Mouse (Mus musculus): ENCODE results near the gene 4930562C15Rik.
"Not testable (repeated sequence)": the region's sequence is repeated elsewhere in the genome, so short reads cannot be mapped to it uniquely, and the experiment has no call there.

4930562C15Rik gene

DNA sequence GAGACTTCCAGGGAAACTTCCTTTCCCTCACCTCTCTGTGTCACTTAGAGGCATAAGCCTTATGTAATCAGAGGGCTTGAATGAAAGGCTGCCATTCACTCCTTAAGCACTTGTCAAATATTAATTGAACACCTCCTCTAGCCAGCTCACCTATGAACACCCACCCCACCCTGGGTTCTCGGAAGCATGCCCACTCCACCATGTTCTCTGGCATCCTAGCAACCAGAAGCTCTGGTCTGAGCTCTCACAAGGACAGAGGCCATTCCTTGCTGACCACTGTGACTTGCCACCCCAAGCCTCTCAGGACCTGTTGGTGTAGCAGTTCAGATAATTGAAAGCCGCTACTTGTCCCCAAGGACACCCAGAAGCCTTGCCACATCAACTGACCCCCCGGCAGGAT lies at the start of gene 4930562C15Rik:
Gene 4930562C15Rik, plus strand, starts transcription at position 226 of the 400 bp plus-strand sequence.
- in situ Hi-C loops (cut with MboI; ENCODE audit: low sequenced_read_pairs), result no loop called here

DNA sequence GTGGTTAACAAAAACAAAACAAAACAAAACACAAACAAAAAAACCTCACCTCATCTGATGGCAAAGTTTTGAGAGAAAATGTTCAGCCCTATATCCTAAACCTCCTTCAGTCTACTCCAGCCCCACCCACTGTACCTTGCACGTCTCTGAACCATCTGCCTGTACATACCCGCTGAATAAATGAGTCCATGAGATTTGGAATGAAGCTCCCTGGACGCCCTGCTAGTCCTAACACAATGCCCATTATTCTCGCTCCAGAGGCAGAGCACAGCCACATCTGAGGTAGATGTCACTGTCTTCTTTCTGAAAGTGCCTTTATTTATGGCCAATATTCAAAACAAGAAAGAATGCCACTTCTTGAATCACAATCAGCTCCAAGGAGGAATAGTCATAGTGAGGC lies 49.5 kb upstream of the 4930562C15Rik start:
- in situ Hi-C loops (cut with MboI; ENCODE audit: low sequenced_read_pairs), result no loop called here

DNA sequence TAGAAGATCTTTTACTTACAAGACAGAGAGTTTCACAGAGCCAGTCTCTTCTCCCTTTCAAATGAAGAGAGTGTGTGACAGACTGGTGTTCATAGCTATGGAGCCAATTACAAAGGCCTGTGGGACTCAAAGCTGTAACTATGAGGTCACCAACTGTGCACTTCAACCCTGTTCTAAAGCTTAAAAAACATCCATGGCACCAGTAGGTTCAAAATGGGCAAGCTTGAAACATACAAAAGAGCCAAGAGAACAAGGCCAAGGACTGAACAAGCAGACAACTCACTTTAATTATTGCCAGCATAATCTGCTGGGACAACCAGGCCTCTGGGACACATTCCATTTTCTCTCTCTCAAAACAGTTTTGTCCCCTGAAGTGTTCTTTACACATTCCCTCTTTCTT lies 47.0 kb upstream of the 4930562C15Rik start:
- in situ Hi-C loops (cut with MboI; ENCODE audit: low sequenced_read_pairs), result no loop called here

DNA sequence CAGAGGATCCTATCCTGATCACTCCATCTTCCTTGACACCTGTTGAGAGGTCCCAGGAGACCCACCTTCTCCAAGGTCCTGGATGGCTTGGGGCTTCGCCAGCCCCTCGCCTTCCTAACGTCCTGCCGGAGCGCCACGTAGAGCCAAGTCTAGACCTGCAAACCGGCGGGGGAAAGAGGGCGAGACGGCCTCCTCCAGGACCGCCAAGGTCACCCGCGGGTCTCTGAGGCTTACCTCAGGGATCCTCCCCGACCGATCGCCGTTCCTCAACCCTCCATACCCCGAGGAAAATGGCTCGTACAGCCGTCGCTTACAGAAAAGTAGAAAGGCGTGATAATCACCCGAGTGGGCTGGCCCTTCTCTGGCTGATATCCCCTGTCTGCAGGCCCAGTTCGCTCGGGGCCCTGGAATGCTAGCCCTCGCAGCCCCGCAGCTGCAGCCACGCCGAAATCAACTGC lies 45.9 kb upstream of the 4930562C15Rik start:
- in situ Hi-C loops (cut with MboI; ENCODE audit: low sequenced_read_pairs), result no loop called here

DNA sequence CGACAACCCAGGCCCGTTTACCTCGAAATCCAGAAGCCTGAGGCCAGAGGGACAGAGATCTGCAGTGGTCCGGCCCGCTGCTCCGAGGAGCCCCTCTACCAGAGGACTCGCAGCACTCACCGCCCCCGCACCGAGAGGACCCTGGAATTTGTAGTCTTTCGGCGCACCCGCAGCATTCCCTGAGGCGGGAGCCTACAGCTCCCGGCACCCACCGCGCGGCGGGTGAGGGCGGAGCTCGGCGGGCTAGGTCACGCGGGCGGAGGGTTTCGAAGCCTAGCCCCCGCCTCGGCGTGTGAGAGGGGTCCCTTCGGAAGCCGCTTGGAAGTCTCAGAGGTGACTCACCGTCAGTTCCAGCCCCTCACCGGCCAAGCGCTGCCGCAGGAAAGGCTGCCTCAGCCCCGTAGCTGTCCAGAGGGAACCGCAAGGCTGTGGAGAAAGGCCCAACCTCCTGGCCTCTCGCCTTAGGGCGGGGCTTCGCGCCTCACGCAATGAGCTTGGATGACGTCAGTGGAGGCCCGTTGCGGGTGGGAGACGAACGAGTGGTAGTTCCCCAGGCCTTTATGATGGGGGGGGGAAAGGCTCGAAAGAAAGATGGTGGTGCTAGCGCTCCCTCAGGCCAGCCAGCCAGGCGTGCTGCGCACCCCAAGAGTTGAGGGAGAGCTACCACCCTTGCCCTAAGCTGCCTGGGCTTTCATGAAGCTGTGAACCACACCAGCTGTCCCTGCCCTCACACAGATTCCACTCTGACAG lies 45.2 kb upstream of the 4930562C15Rik start, which contains the start of gene Cdip1:
Gene Cdip1, minus strand, starts transcription at position 483 of the 750 bp plus-strand sequence.
- in situ Hi-C loops (cut with MboI; ENCODE audit: low sequenced_read_pairs), result no loop called here

DNA sequence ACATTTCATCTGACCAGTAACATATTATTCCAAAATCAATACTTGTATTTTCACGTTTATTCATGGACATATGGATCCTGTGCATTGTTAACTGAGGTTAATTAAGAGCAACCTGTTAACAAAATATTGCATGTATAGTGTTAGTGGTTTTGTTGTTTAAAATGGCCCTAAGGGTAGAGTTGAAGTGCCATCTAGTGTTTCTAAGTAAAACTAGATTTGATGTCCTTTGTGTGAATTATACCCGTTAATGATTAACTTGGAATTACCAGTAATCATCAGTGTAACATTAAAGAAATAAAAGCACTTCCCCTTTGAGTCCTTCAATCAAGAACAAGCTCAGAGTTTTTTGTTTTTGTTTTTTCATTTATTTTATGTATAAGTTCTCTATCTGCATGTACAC lies 43.9 kb upstream of the 4930562C15Rik start:
- in situ Hi-C loops (cut with MboI; ENCODE audit: low sequenced_read_pairs), result no loop called here

DNA sequence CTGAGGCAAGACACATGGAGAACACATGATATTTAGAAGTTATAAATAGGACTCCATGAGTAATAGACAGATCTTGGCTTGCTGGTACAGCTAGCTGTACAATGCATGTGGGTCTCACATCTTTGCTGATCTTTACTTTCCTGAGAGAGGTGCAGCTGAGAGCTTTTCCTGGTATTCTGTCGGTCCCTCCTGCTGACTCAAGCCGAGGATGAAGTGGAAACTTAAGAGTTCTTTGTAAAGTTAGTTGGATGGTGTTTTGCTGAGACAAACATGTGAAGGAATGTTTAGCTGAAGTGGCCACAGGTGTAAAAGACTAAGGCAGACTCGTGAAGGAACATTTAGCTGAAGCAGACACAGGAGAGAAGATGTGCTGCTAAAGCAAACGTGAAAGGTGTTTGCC lies 38.6 kb upstream of the 4930562C15Rik start:
- in situ Hi-C loops (cut with MboI; ENCODE audit: low sequenced_read_pairs), result no loop called here

DNA sequence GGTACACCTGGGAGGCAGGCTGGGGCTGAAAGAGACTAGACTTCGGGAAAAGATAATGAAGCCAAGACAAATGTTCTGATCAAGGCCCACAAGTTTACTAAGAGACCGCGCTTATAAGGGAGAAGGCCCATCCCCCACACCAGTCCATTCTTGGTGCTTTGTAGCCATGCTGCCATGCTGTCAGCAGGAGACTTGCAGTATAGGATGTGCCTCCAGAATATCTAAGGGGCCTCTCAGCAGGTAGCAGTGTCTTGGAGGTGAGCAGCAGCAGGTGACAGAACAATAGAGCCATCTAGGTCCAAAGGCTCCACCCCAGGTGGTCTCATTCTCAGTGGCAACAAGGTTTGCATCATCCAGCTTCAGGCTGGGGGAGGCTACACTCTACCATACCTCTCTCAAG lies 16.9 kb upstream of the 4930562C15Rik start:
- in situ Hi-C loops (cut with MboI; ENCODE audit: low sequenced_read_pairs), result no loop called here

DNA sequence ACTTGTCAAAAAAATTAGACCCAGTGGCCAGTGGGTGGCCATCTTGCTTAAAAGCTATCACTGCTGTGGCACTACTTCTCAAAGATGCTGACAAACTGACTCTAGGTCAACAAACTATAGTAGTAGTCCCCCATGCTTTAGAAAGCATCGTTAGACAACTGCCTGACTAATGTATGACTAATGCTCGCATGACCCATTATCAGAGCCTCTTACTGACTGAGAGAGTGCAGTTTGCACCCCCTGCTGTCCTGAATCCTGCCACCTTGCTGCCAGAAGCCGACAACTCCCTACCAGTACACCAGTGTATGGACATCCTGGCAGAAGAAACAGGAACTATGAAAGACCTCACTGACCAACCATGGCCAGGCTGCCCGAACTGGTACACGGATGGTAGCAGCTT lies 10.8 kb upstream of the 4930562C15Rik start:
- in situ Hi-C loops (cut with MboI; ENCODE audit: low sequenced_read_pairs), result not testable (repeated sequence)

DNA sequence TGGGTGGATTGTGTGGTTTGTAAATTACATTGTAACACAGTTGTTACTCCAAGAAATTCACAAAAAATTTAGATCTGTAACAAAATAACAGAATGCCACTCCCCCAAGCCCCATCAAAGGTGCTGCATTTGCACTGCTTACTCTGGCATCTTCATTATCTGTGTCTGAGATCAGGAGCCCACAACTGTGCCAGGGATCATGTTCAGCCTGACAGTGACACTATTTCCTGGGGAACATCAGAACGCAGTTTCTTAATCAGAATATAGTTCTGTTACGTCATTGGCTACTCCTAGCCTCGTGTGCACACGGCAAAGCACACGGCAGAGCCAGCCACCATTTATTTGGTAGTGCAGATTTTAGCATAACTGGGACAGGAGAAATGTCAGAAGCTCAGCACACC lies 7.6 kb upstream of the 4930562C15Rik start:
- in situ Hi-C loops (cut with MboI; ENCODE audit: low sequenced_read_pairs), result no loop called here

DNA sequence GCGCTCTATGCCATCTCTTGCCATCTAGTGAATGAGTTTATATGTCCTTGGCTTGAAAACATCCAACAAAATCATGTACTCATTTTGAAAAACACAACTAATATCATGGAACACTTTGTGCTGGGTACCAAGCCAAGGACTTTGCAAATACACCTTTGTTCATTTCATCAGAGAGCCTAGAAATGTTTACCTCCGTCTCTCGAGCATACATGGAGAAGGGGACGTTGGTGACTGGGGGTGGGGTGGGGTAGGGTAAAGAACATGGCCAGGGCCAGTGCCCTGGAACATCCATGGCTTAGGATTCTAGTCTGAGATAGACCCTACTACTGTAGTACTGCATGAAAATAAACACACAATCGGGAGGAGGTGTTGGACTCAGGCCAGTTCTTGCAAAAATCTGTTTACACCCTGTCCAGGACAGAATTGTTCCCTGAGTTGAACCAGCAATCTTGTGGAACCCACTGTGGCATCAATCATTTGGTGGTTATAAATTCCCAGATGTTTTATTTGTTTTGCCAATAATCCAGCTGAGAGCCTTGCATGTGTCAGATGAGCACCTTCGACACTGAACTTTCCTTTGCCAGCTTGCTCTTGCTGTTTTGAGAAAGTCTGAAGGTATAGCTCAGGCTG lies 5.8 kb upstream of the 4930562C15Rik start:
- in situ Hi-C loops (cut with MboI; ENCODE audit: low sequenced_read_pairs), result no loop called here

DNA sequence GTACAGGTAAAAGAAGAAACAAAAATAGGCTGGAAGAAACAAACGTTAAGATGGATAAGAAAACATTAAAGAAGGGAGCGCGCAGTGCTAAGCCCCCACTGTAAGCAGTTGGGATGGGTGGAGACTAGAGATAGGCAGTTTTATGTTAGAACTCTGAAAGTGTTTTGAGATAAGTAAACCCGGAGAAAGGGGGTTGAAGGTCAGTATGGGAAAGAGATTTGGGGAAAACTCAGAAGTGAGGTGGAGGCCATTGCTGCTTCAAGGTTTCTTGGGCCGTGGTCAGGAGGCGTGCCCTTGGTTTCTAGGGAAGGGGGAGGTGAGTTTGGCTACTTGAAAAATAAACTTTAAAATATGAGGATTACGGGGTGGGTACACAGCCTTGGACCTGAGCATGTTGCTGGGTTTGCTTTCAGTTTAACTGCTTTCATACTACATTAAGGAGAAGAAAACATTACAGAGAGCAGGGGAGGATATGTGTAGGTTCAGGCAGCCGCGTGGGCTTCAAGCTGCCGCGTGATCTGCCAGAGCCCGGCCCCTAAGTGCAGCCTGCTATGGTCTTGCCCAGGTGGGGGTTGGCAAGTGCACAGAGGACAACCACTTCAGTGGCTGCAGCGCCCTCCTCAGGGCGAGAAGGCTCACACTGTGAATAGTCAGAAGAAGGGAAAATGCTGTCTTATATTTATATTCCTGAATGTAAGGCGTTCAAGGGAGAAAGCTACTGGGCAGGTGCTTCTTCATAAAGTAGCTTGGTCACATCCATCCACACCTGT lies 3.4 kb upstream of the 4930562C15Rik start:
- in situ Hi-C loops (cut with MboI; ENCODE audit: low sequenced_read_pairs), result no loop called here

DNA sequence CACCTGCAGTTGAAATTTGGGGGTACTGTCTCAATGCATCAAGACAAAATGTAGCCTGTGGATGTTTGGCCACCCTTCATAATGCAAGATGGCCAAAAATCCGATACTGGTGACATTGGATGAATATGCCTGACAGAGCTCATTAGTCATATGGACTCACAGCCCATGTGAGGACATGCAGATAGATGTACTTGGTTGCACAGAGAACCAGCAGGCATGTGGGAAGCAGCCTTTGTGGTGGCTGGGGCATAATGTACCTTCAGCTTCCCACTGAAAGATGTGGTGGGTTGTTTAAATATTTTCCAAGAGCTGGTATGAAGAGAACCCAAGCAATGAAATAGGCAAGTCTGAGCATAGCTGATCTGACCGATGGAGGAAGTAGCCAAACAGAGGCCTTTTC lies 1.4 kb upstream of the 4930562C15Rik start:
- in situ Hi-C loops (cut with MboI; ENCODE audit: low sequenced_read_pairs), result no loop called here

DNA sequence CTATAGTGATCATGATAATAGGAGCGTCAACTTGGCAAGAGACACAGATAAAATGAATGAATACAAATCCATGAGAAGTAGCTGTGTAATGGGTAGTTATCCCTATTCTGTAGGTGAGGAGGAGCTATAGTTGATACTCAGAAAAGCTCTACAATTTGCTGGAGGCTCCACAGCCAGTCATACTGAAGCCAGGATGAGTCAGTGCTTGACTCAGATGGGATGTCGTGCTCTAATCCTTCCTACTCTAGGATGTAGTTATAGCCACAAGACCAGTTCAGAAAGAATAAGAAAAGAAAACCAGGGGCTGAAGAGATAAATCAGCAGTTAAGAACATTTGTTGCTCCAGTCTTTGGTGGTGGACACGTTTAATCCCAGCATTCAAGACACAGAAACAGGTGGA lies 2.4 kb downstream of the 4930562C15Rik start:
- in situ Hi-C loops (cut with MboI; ENCODE audit: low sequenced_read_pairs), result no loop called here

DNA sequence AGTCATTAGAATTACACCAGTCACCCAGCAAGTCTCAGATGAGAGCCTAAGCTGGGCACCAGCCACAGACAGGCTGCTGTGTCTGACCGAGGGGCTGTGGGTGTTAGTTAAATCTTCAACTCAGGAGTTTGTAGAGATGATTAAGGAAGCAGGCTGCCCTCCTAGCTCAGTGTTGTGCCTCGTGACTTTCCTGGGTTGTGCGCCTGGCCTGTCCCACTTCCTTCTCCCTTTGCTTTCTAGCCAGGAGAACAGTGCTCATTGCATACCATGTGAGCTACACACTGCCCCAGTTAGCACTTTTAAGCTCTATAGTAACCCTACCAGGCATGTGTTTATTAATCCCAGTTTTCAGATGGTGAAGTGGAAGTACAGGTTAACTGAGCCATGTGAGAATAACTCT lies 4.3 kb downstream of the 4930562C15Rik start:
- in situ Hi-C loops (cut with MboI; ENCODE audit: low sequenced_read_pairs), result no loop called here

DNA sequence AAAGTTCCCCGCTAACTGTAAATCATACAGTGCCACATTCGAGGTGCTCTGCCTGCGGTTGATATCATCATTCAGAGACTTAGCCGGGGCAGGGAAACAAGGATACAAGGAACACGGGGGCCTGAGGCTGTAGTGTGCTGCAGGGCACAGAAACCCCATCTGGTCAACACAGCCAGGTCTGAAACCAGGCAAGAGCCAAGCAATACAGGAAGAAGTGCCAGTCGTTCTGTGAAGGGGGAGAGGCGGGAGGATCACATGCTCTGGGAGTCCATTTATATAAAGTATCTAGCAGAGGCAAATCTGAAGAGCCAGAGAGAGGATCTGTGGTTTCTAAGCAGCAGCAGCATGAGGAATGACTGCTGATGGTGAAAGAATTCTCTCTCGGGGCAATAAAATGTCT lies 5.0 kb downstream of the 4930562C15Rik start:
- in situ Hi-C loops (cut with MboI; ENCODE audit: low sequenced_read_pairs), result no loop called here

DNA sequence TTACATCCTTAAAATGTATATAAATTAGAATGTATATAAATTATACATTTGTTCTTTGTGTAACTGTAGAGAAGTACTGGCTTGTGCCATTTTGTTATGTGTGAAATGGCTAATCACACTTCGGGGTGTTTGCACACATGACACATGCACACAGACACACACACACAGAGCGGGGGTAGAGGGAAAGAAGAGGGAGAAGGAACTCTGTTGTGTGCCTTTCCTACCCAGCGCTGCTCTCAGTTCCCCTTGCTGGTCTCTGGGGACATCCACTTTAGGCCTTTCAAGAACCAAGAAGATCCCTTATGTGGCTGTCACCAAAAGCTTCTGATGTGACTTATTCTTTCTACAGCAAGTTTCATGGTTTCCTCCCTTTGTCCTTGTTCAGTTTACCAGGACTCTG lies 11.8 kb downstream of the 4930562C15Rik start:
- in situ Hi-C loops (cut with MboI; ENCODE audit: low sequenced_read_pairs), result no loop called here

DNA sequence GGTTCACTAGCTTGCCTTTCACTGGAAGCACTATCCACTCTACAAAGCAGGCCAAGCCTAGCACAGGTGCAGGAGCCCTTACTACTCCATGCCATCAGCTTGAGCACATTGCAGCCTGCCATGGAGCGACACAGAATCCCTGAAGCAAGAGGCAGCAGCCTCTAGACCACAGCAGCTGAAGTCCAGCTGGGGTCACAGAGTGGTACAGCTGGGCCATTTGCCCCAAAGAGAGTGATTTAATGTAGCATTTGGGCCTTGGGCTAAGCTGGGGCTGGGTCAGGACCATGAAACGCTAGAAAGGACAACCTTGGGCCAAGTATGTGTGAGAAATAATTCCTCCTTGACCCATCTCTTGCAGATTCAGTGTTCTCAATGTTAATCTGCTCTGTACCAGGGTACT lies 12.9 kb downstream of the 4930562C15Rik start:
- in situ Hi-C loops (cut with MboI; ENCODE audit: low sequenced_read_pairs), result no loop called here

DNA sequence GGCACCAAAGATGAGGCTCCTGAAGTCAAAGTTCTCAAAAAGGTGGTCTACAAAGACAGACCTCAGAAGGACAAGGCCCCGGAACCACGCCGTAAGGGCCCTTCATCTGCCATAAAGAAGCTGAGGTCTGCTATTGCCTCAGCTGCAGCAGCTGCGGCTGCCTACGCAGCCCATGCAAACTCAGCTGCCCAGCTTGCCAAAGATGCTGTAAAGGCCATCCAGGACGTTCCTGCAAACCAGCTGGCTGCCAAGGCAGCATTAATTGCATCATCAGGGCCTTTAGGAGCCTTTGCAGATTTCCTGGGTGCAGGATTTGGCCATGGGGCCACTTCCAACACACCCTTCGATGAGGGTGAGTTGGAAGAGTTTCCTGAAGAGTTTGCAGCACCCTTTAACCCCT lies 15.1 kb downstream of the 4930562C15Rik start:
- in situ Hi-C loops (cut with MboI; ENCODE audit: low sequenced_read_pairs), result loop anchor here (10.0 kb wide), 1 partner anchor 156 kb away; no protein-coding TSS in a partner anchor

DNA sequence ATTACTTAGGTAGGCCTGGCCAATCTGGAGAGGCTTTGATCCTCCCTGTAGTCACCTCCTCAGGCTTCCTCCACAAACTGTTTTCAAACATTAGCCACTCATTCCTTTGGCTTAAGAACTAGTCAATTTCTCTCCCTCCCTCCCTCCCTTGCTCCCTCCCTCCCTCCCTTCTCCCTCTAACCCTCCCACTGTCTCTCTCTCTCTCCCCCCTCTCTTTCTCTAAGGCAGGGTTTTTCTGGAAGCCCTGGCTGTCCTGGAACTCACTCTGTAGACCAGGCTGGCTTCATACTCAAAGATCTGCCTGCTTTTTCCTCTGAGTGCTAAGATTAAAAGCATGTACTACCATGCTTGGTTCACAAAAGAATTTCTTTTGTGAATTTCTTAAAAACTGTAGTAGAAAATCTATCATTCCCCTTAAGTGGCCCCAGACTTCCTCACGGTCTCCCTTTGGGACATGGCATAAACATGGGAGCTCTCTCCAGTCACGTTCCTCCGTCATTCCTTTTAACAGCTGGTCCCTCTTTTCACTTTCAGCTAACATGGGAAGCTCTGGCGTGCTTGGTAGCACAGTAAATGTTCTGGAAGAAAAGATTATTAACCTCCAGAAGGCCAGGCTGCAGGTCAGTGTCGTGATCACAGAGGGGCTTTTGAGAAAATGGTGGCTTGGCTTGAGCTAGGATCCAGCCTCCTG lies 15.9 kb downstream of the 4930562C15Rik start:
- in situ Hi-C loops (cut with MboI; ENCODE audit: low sequenced_read_pairs), result loop anchor here (10.0 kb wide), 1 partner anchor 156 kb away; no protein-coding TSS in a partner anchor

Data from CH12F3 (cell line).